In the genomic region with DNA sequence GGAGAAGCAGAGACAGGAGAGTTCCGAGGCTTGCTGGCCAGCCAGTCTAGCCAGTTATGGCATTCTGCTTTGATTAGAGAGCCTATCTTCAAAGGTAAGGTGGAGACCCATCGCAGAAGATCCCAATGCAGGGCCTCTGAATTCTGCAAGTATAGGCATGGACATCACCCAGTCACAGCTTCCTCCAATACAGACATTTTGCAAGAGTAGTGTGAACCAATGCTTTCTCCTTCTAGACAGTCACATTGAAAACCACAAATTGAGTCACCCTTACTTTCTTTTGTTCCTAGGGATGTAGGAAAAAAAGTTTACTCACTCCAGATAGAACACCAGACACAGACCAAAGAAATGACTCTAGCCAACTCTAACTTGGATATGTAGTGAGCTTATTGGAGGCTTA, we compare ENCODE assay signal across 29 mouse cellular contexts. TPM values are rescaled to one million over a fixed set of nuclear protein-coding genes. Genes with fewer than 3 reads are reported as not detected.
"Had no signal": no experiment of that assay in that cellular context is flagged by ENCODE, and none has a peak within 500 bp of the region (broad histone marks: within the 10 kb centered on the region; RNA-seq: fewer than 3 reads in every experiment).

No protein-coding gene starts in this region.

- H3K4me1 ChIP-seq: kidney, embryonic 15.5 days; limb, embryonic 12.5 days; limb, embryonic 15.5 days; lung, embryonic 15.5 days; midbrain, embryonic 12.5 days; midbrain, embryonic 15.5 days; neural tube, embryonic 12.5 days; neural tube, embryonic 15.5 days; stomach, embryonic 15.5 days had no signal

- DNase-seq: kidney, adult 2 months; kidney, postnatal 10 days; kidney, postnatal 36 days; layer of hippocampus, postnatal 36 days; liver, postnatal 0 days; lung, postnatal 14 days; right cerebral cortex, adult 18-20 months; right cerebral cortex, postnatal 14 days; right cerebral cortex, postnatal 4 days; thymus, postnatal 36 days had no signal

- ATAC-seq: intestine, postnatal 0 days; liver, postnatal 0 days; midbrain, embryonic 15.5 days had no signal

- H3K4me3 ChIP-seq: kidney, embryonic 15.5 days; left cerebral cortex, adult 2 months; limb, embryonic 12.5 days; limb, embryonic 15.5 days; lung, embryonic 15.5 days; midbrain, embryonic 12.5 days; midbrain, embryonic 15.5 days; neural tube, embryonic 12.5 days; neural tube, embryonic 15.5 days; stomach, embryonic 15.5 days had no signal

RNA-seq across cellular contexts. Expression of a gene that starts 4.3 kb away (rescaled TPM):
- polyA plus RNA-seq: kidney, adult 2 months; stomach, embryonic 15.5 days; thymus, postnatal 0 days; urinary bladder, adult 2 months had no signal

RNA-seq across cellular contexts. Expression of a gene that starts 28.7 kb away (rescaled TPM):
- total RNA-seq: layer of hippocampus, adult 8-10 months; layer of hippocampus, postnatal 10 days; layer of hippocampus, postnatal 36 days; left cerebral cortex, adult 2 months; left cerebral cortex, postnatal 10 days; left cerebral cortex, postnatal 36 days had no signal
- polyA plus RNA-seq: kidney, adult 2 months; kidney, embryonic 15.5 days; limb, embryonic 12.5 days; limb, embryonic 15.5 days; liver, embryonic 11.5 days; liver, embryonic 14.5 days; liver, postnatal 0 days; lung, embryonic 15.5 days; midbrain, embryonic 12.5 days; midbrain, embryonic 15.5 days; neural tube, embryonic 15.5 days; stomach, embryonic 15.5 days; thymus, postnatal 0 days; urinary bladder, adult 2 months had no signal

RNA-seq across cellular contexts. Expression of a gene that starts 47.2 kb away (rescaled TPM):
- total RNA-seq: layer of hippocampus, adult 8-10 months; layer of hippocampus, postnatal 10 days; layer of hippocampus, postnatal 36 days; left cerebral cortex, adult 2 months; left cerebral cortex, postnatal 10 days; left cerebral cortex, postnatal 36 days had no signal
- polyA plus RNA-seq: kidney, embryonic 15.5 days; limb, embryonic 12.5 days; limb, embryonic 15.5 days; liver, embryonic 11.5 days; liver, postnatal 0 days; lung, embryonic 15.5 days; midbrain, embryonic 12.5 days; midbrain, embryonic 15.5 days; neural tube, embryonic 12.5 days; neural tube, embryonic 15.5 days; stomach, embryonic 15.5 days; thymus, postnatal 0 days had no signal
